Mouse (Mus musculus) neutrophil, adult 83 days (primary cell): ENCODE measurements around the gene Kdm7a. TPM values are rescaled to one million over a fixed set of nuclear protein-coding genes. Genes with fewer than 3 reads are reported as not detected.

Source experiments
- total RNA-seq, 2 experiments: library from RNA; stranded (reverse); gene quantifications; one replicate each; pipeline ENCODE4 v1.2.4; 2023

Gene Kdm7a
- total RNA-seq, result 100 to 1,000 TPM; 105 to 129 TPM

DNA sequence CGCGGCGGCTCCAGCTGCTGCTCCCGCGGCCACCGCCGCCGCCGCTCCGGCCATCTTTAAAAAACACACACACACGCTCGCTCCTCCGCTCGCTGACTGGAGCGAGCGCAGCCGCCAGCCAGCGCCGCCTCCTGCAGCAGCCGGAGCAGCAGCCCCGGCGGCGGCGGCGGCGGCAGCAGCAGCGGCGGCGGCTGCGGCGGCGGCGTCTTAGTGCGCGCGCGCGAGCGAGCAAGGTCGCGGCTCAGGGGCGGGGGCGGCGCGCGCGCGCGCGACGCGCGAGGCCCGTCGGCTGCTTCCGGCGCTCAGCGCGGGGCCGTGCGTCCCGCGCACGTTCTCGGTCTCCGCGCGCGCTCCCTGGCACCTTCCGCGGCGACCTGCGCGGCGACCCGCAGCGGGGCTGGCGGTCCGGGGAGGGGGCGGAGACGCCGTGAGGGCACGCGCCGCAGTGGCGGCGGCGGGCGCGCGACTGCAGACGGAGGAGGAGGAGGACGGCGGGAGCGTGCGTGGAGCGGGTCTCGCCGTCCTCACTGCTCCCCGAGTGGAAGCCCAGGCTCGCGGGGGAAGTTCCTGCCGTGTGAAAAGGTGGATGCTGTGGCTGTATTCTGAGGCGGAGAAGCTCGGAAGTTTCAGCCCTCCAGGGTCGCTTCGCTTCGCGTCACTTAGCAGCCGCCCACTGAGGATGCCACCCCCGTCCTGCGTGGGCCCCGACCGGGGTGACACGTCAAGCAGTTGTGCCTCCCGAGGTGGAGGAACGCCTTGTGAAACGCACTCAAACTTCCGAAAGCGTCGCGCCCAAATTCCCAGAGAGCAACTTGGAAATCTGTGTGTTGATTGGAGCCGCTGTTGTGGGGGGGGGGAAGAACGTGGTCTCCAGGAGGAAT, at the start of gene Kdm7a:
Kdm7a (minus strand) TSS at position 209 of the 881 bp plus-strand sequence.

DNA sequence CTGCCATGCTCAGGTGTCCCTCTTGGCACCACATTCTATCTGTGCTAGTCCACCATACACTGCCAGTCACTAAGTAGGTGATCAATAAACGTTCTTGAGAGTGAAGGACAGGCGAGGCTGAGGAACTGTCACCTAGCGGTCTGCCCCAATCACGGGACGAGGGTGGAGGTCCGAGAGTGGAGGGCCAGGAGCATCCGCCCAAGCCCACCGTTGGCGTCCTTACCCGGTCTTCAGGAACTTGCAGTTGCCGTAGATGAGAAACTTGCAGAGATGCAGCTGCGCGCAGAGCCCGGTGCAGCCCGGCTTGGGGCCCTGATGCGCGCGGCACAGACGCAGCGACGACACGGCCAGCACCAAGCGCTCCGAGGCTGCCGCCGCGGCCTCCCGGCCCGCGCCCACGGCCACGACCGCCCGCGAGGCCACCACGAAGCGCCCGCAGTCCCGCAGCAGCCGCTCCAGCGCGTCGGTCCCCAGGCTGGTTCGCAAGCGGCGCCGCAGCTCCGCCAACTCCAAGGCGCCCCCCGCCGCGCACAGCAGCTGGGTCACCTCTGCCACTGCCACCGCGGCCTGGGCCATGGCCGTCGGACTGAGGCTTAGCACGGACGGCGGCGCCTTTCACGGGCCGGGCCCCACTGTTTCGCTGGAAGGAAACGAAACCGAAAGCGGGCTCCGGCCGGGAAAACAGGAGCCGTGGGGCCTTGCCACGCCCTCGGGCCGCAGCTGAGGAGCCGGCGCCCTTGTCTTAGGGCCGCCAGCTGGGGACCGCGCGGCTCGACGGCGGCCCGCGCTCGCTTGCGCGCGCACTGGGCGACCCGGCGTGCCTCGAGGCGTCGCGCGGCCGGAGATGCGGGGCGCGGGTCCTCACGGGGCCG, 88.8 kb downstream of the Kdm7a start, which contains the start of gene Parp12:
Parp12 (minus strand) TSS at position 766 of the 872 bp plus-strand sequence.

Other genes with a start within 250 kb of the Kdm7a start
- gene Parp12, start 88.4 kb downstream of the Kdm7a start, total RNA-seq, result 1 to 10 TPM; 7.1 to 9.1 TPM
- 10 to 100 TPM; 34.1 to 64.7 TPM for gene Slc37a3, start 170.9 kb upstream of the Kdm7a start, total RNA-seq
- gene Rab19, start 174.4 kb upstream of the Kdm7a start, total RNA-seq, result 1 to 10 TPM; 2.1 to 2.8 TPM
- gene Mkrn1, start 213.7 kb upstream of the Kdm7a start, total RNA-seq, result 100 to 1,000 TPM; 131 to 139 TPM